Mouse (Mus musculus): ENCODE measurements around the gene Mdm4. TPM values are rescaled to one million over a fixed set of nuclear protein-coding genes. Genes with fewer than 3 reads are reported as not detected.

Gene Mdm4
- 100 to 1,000 TPM in 1 of 3 experiments, 10 to 100 TPM in 2; 94.1 to 139 (median 98.6) TPM for polyA plus RNA-seq (2017; shearing (Covaris generic))

DNA sequence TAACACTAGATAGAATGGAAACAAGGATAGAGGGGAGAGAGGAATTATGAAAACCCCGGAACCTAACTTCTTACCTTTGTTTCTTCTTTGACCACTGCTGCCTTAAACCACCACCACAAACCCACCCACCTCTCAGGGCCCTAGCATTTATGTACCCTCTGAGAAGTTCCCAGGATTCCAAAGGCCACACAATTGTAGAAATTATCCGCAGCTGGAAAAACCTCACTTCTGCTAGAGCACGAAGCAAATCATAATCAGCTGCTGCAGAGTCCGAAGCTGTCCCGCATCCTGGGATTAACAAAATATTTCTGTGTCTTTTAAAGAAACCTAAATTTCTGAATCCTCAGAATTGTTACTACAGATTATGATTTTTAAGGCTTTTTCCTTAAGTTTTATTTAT is at the start of gene Mdm4:
TSS of gene Mdm4 (minus strand) at position 101 of the 400 bp plus-strand sequence.
- no peak for ATAC-seq

GRCm38 (mm10) chr1:133080079-133080561 is 49.8 kb upstream of the Mdm4 start:
- no peak for ATAC-seq

- no peak for ATAC-seq
Observed at GRCm38 (mm10) chr1:133079509-133079908, 49.1 kb upstream of the Mdm4 start.

GRCm38 (mm10) chr1:133078338-133078727 is 48.0 kb upstream of the Mdm4 start:
- ATAC-seq, result no peak

DNA sequence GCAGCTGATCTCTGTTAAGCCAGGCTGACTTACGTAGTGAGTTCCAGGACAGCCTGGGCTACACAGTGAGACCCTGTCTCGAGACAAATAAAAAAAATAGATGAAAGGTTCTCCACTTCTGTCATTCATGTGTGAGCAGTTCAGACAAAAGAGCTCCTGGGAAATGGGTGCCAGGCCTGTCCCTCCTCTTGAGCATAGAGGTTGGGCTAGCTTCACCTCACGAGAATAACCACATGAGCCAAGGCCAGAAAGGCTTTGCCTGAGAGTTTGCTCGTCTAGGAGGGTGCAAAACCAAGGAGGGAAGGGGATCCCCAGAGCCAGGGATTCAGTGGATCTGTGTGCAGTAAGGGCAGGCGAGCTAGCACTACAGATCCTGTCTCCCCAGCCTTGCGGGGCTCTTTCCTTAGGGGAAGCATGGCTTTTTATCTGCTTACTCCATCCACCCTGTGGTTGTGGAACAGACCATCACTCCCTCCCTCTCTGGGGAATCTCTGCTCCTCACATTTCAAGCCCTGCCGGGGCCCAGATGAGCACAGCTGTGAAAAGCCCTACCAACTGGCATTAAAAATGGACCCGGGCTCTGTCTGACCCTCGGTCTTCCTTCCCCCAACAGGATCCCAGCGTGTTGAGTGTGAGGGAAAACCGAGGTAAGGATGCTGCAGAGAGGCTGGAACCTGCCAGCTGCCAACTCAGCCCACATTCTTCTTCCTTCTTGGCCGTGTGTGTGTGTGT is 47.4 kb upstream of the Mdm4 start:
- no peak for ATAC-seq

DNA sequence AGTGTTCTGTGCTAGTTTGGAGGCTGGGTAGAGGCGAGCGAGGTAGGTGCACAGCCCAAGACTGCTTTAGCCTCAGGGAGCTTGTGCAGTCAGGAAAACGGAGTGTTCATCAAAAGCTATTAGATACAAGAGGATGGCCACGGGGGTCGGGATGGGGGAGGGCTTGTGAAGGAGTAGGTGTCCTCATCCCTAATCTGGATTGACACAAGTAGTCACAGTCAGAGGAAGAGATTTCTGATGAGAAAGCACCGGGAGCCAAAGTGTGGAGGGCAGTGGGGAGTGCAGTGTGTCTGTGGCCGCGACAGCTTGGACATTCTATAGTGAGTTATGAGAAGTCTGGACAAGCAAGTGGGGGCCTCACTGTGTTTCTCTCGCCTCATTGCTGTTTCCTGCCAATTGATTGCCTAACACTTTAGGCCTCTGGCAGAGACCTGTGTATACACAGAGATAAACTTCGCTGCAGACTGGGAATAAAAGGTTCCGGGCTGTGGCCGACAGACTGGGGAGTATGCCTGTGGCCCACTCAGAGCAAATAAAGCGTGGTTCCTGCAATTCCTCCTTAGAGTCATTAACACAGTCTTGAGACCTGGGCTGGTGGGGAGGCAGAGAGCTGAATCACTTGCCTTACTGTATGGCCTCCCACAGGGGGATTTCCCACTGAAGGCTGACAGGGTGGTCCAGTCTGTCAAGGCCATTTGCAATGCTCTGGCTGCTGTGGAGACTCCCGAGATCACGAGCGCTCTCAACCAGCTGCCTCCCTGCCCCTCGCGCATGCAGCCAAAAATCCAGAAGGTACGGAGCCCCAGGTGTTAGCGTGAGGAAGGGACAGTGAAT is 46.5 kb upstream of the Mdm4 start:
- no peak for ATAC-seq

- no peak for ATAC-seq
Observed at GRCm38 (mm10) chr1:133075651-133076400, 45.5 kb upstream of the Mdm4 start.

- ATAC-seq, result no peak
Observed at GRCm38 (mm10) chr1:133074541-133074940, 44.2 kb upstream of the Mdm4 start.

GRCm38 (mm10) chr1:133073327-133073856 is 43.0 kb upstream of the Mdm4 start:
- ATAC-seq, result no peak

DNA sequence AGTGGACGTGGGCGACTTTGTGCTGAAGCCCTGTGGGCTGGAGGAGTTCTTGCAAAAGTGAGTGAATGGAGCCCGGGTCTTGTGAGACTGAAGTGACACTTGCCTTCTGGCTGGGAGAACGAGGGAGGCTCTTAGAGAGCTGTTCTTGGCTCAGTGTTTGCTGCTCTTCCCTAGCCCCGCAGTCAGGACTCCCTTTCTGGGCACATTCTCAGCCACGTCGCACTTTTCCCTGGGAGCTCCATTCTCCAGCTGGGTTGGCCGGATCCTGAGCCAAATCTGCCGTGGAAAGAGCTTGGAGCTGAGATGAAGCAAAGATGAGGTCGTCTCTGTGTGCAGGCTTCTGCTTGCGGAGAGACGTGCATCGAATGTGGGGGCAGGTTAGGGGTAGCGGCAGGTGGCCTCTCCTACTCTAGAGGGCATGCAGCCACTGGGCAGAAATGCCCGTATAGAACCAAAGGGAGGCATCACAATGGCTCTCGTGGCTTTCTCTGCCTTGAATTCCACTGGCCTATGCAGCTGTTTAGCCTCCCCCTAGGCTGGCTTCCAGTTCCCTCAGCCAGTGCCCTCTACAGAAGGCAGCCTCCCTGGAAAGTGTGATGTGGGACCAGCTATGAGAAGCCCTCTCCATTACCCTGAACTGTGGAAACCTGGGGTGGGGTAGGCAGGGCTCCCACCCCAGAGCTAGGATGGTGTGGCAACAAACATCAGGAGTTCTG is 41.5 kb upstream of the Mdm4 start:
- no peak for ATAC-seq

GRCm38 (mm10) chr1:133070157-133070556 is 39.8 kb upstream of the Mdm4 start:
- ATAC-seq, result no peak

GRCm38 (mm10) chr1:133069275-133070120 is 39.1 kb upstream of the Mdm4 start:
- no peak for ATAC-seq

DNA sequence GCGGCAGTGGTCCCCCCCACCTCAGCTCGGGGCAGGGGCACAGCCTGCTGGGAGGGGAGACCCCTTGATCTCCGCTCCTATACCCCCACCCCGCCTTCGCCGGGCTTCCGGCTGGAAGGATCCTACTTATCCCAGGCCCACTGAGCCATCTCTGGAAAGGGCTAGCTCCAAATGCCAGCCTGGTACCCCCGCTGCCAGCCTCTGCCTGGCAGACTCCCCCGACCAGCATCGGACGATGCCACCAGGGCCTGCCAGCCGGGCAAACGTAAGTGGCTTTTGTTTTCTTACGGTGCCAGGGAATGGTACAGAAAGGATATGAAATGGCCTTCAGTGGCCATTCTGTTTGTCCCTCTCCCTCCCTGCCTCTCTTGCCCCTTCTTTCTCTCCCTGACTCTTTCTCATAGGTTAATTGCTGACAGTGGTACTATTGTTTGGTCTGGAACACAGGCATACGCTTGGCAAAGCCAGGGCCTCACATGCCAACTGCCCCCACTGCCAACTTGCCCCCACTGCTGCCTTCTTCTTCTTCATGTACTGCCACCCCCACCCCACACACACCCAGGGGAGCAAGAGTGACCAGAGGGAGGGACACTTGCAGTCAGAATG is 38.4 kb upstream of the Mdm4 start:
- ATAC-seq, result no peak

DNA sequence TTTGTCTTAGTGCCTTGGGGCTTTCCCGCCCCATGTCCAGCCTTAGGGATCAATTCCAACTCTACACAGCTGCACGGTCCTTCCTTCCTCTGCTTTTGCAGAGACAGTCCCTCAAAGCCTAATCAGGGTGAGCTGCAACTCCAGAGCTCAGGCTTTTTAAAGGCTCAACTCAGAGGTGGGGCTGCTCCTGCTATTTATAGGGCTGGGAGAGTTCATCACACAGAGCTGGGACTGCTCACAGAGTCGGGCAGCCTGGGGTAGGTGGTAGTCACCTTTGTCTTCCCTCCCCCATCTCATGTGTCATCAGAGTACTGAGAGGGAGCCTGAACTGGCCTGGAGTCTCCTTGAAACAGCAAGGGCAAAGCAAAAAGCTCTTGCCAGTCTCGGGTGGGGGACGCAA is 37.9 kb upstream of the Mdm4 start:
- no peak for ATAC-seq

DNA sequence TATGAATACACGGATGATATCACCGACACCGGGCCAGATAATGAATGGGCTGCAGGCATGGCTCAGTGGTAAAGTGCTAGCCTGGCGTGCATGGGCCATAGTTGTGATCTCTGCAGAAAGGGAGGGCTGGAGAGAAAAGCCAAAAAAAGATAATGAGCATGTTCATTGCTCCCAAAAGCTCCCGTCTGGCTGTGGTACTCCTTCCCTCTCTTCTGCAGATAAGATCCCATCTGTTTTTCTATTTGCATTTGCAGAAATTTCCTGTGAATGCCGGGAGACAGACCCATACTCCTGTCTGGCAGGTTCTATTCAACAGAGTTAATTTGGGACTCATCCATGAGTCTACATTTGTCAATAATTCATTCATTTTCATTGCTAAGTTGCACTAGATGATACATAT is 32.8 kb upstream of the Mdm4 start:
- no peak for ATAC-seq

DNA sequence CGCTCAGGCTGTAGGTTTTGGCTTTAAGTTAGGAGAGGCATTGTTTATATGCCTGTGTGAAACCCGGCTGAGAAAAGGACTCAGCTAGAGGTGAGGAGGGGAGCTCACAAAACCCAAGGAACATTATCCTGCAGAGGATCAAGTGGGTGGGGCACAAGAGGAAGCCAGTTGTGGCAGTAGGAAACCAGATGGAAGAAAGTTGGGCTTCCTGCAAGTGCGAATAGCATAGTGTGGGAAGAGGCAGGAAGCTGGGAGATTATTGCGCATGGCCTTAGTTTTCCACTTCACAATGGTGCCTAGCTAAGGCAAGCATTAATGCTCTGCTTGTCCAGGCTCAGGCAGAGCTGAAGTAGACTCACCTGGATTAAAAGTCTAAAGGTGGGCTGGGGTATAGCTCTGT is 30.3 kb upstream of the Mdm4 start:
- no peak for ATAC-seq

DNA sequence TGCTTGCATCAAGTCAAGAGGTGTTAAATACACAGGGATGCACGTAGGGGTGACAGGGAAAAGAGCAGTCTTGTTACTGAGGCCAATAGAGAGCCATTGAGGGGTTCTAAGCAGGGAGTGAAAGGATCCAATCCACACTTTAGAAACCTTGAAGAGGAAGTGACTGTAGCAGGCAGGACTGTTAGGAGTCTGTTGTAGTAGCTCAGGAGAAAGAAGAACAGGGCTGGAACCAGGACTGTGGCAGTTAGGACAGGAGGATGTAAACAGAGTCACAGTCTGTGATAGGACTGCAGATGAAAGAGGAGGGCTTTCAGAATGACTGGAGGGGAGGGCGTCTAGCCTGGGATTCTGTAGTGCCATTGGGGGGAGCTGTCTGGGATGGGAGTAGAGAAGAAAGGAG is 29.2 kb upstream of the Mdm4 start:
- no peak for ATAC-seq

DNA sequence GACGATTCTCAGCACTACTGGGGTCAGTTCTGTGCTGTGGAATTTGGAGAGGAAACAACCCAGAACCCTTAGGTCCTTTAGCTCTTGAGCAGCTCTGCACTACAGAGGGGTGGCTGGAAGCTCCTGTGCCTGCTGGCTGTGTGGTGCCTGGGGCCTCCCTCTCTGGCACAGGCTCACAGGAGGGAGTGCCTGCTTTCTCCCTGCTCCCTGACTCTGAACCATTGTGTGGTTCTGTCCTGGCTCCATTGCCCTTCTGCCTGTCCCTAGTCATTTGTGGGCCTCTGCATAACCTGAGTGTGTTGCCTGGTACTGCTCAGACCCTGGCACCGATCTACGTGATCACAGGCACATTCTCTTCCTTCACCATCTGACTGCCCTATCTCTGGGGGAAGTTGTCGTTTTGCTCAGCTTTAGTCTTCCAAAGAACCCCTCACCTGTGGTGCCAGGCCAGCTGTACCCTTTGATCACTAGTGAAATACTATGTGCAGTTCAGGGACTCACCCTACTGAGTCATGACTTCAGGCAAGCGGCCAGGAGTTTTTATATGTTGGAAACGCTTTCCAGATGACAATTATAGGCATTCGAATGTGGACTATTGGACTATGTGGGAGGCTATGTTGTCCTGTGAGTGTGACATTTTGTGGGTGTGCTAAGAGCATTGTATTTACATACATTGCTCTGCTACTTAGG is 27.1 kb upstream of the Mdm4 start:
- ATAC-seq, result no peak

DNA sequence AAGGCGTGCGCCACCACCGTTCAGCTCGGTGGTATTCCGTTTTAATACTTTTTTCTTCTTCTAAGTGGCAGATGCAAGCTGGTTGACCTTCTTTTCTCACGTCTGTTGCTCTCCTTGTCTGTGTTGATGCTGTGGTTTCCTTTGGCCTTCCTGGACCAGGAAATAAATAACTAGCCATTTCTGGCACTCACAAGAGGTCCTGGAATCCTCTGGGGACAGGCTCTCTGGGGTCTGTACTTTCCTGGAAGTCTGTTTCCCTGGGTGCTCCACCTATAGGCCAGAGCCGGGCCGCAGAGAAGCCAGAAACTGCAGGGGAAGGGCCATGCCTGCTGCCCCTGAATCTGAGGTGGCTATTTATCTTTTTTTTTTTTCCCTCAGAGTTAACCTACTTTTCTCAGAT is 24.0 kb upstream of the Mdm4 start:
- ATAC-seq, result no peak

- no peak for ATAC-seq
Observed at GRCm38 (mm10) chr1:133053034-133053433, 22.7 kb upstream of the Mdm4 start.

Data from inflammation-experienced regulatory T-cells, adult 6 months (primary cell).